Mouse (Mus musculus) cerebellum, postnatal 25 days (tissue): ENCODE measurements around the gene Sestd1.
A peak's percentile ranks its signal among the peaks of the same experiment; 100 is the strongest.

Source experiments
- DNase-seq, 2 experiments: peaks; one replicate each; pipeline ENCODE4 v3.0.0; 2021; ENCODE audit warnings: mixed read lengths in 2 of 2

The Sestd1 gene

DNA sequence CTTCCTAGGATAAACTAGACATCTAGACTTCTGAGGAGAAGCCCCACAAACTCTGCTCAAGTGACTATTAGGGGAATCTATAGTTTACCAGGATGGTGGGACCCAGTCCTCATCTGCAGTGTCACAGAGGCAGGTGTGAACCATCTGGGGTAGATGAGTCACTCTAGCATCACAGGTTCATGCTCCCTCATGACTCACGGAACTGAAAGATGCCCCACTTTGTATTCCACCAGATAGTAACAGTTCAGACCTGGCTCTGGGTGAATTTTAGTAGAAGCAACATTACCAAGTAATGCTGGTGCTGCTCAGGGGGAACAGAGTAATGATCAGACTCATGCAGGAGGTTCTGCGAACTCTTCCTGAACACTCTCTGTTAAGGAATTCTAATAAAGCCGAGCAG lies 73.4 kb downstream of the Sestd1 start:
- no peak for DNase-seq

DNA sequence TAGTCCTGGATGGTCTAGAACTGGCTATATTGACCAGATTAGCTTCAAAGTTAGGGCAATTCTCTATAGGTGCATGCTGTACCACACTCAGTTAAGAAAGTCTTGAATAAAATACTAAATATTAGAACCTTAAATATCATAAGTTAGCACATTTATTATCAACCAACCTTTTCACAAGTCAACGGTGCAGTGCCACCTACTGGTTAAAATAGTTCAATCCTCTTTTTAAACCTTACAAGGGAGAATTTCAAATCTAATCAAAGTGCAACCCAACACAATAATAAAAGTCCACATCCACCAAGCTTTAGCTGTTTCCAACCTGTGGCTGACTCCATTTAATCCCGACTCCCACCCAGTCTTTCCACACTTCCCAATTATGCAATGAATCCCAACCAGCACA lies 76.5 kb downstream of the Sestd1 start:
- DNase-seq, result no peak

DNA sequence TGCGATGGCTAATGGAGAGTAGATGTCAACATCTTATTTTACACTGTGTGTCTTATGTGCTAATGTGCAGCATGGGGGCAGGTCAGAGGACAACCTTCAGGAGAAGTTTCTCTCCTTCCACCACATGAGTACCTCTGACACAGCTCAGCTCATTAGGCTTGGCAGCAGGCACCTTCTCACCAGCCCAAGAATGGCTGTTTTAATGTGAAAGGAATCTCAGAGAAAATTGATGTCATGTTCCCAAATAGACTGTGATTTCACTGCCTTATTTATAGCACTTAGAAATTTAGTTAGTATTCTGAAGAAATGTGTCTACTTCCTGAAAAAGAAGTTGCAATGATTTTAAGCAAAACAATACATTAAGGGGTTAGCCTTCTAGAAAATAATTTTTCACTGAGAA lies 78.5 kb downstream of the Sestd1 start:
- DNase-seq, result no peak

DNA sequence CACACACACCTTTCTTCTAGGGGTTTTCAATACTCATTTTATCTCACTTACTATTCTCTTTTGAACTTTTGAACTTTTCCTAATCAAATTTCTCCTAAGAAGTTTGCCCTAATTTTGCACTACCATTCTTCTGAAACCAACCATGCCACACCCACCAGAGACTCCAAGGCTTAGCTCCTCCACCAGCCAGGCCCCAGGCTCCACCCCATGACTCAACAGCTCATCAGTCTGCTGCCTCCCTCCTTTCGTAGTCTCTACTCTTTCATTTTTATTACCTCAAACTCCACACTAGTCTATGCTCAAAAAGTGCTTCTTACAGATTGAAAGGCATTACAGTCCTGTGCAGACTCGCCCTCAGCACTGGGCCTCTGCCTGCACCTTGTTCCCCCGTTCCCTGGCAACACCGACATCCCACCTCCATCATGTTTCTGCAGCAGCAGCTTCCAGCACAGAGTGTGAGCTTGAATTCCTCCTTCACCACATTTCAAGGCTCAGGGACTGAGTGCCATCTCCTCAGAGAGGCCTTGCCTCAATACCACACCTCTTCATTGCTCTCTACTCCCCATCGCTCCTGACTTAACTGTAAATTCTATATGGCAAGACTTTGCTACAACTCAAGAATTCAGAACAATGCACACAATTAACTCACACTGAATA lies 79.3 kb downstream of the Sestd1 start:
- DNase-seq, result no peak

DNA sequence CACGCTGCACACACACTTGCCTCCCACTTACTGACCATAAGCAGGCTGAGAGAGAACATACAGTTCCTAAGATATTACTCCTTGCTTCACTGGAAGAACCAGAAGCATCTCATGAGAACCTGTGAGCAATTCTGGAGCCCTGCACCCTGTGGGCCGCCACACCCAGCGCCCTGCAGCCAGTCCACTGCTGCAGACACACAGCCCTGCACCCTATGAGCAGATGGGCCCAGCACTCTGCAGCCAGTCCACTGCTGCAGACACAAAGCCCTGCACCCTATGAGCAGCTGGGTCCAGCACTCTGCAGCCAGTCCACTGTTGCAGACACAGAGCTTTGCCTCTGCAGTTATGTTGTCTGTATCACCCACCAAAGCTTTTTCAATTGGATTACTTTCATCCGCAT lies 80.0 kb downstream of the Sestd1 start:
- DNase-seq, result no peak

DNA sequence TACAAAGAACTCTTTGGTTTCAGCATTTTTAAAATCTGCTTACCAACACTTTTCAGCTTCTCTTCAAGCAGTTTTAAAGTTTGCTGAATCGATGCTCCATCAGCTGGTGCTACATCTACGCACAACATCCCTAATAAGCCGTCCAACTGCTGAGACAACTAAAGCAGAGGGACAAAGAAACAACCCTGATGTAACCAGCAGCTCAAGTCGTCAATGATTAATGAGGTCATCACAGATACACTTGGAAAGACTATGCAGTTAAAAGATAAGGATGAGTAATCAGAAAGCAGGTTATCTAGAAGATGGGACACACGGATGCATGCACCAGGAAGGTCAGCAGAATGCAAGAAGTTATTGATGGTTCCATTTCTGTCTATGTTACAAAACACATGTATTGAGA lies 82.1 kb downstream of the Sestd1 start:
- DNase-seq, result no peak

DNA sequence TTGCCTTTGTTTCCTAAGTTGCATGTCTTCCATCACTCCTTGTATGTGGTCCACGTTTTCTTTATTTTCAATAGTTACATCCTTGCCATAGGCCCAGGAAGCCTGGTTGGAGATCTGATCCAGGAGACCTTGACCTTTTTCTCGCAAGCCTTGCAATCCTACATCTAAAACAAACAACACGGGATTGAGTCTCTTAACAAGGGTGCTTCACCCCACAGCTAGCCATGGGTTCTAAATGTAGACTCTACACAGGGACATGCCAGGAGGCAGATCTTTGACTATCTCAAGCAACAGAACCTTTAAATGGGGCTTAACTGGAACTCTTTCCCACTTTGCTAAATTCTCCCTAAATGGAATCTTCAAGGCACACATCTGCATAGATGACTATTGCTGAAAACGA lies 83.6 kb downstream of the Sestd1 start:
- DNase-seq, result no peak

DNA sequence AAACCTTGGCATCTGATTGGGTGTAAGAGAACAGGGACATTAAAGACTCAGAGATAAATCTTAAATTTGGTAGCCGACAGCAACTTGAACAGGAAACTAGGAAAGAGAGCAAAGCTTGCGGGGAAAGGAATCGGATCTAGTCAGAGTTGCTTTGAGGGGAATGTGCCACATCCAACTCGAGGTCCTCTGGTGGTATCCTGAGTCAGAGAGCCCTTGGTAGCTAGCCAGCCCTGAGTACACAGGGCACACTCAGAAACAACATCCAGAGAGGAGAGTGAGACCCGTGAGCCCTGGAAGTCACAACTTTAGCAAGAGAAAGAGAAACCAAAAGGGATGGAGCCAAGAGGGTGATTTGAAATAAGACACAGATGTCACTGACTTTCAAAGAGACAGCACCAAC lies 85.3 kb downstream of the Sestd1 start:
- DNase-seq, result no peak

DNA sequence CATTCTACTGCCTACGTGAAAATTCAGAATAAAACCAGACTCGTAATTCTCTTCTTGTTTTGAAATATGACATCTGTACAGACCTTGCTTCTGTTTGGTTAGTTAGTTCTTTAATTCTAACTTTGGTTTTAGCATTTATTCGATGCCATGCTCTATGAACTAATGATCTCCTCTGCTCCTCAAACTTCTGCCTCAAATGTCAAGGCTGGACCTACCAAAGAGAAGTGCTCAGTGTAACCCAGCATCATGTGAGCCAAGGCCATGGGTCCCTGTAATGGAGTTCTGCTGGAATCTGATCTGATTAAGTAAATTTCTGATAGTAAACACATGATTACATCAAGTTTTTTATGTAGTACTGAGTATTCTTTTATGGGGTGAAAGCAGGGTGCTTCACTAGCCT lies 88.6 kb downstream of the Sestd1 start:
- no peak for DNase-seq

DNA sequence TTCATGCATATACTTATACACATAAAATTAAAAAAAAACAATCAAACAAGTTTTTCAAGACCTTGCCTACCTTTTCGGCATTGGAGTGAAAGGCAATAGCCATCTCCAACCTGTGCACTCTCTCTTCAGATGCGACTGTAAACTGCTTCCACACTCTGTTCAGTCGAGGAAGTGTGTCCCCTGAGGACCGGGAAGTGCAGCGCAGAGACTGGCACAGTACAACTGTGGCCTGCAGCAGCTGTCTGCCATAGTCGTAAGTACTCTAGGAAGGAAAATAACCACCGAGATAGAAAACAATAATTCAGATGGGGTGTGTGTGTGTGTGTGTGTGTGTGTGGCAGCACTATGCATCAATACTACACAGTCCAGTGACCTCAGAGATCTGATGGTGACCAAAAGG lies 89.5 kb downstream of the Sestd1 start:
- DNase-seq, result no peak

DNA sequence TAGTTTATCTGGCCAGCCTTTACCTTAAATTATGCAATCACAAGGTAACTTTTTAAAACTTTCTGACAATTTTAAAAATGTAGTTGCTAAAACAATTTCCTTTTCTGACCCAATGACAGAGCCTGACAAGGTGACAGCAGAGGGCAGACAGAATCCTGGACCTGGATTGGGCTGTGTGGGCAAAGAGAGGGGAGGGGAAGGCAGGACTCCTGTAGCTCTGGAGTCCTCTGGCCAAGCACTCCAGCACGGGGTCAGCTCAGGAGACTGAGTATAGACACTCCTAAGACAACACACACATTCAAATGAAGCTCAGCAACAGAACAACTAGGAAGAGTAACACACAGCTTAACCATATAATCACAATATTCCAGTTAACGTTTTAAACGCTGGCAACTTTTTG lies 90.1 kb downstream of the Sestd1 start:
- DNase-seq, result no peak

DNA sequence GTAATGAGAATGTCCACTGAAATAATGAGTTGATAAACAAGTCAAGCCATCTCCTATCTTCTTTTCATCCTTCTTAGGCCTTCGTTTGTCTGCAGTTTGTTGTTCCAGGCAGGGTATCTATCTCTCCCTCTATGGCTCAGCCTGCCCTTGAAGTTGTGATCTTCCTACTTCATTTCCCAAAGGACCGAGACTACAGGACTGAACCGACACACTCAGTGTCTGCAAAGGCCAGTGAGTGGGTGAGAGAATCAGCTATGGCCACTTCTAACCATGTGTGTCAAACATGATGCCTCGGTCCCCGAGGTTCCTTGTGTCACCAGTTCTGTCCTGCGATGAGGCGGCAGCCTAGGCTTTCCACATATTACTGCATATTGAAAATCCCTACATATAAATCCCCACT lies 90.7 kb downstream of the Sestd1 start:
- no peak for DNase-seq

DNA sequence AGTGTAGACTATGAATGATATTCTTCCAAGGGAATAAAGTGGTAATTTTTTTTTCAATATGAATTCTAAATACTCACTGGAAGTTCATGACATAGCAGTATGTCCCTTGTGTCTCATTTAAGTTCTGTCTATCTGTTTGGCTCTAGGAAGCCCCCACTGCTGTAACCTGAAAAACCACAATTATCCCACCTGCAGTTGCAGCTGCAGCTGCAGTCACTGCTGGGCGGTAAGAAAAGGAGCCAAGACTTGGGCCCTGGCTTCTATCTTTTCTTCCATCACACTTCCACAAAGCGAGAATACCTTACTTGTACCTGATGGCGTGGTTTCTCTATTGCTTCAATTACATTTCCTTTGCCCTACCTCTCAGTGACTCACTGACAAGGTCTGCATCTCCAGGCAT lies 92.9 kb downstream of the Sestd1 start:
- no peak for DNase-seq

DNA sequence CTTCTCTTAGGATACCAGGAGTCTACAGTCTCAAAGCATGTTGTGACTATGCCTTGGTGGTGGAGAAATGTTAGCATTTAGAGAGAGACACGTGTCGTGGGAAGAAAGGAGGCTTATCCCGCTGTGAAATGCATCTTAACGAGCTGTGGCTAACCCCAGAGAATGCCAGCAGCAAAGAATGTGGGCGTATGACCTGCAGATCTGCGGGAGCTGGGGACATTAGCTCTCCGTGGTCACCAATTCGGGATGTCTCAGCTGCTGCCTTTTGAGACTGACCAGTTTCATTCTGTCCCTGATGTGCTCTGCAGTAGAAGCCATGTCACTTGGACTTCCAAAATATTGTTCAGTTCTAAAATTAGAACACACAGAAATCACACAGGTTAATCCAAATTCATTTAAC lies 93.5 kb downstream of the Sestd1 start:
- no peak for DNase-seq

DNA sequence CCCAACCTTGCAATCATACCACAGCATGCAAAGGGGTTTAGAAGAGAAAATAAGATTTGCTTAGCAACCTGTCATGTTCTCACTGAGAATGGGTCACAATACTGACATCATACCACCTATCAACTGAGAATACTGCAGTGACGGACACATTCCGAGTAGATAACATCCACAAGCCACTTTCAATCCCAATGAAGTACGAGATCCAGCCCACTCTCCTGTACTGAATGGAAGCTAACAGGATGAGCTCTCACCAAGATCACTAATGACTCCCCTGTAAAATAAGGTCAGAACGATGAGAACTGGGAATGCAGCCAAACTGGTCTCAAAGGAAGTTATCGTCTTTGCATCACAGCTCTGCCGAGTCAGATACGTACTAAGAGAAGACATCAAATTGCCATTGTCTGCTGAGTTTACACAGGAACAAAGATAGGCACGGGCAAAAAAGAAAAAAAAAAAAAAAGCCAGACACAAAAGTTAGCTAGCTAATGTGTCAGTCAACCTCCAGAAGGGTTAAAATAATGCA lies 96.3 kb downstream of the Sestd1 start:
- no peak for DNase-seq

DNA sequence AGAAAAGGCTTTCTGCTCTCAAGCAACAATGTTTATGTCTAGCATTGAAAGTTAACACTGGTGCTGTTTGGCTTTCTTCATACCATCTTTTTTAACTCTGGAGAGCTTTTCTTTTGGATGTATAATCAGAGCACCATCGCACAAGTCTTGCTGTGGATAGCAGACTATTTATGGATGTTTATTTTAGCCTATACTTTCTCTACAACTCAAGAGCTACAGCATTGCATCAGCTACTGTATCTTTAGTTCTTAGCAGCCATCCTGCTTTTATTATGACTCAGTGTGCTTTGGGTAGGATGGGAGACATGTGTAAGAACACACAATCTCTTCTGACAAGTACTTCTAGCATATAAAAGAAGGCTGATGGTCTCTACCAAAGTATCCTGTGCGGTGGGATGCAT lies 96.7 kb downstream of the Sestd1 start:
- no peak for DNase-seq

DNA sequence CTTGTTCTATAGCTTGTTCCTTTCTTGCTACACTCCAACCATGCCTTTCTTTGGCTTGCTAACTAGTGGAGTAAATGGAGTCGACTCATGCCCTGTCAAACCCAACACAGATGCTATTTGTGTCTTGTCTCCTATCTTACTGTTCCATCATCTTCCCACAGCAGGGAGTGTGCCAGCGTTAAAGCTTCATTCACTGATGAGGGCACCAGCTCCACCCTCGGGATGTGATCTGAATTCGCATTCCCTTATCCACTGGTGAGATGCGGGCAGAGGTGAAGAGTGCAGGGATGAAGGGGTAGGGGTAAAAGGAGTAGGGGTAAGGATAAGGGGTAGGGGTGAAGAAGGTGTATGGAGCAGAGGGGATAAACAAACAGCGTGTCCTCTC lies 97.4 kb downstream of the Sestd1 start:
- no peak for DNase-seq

DNA sequence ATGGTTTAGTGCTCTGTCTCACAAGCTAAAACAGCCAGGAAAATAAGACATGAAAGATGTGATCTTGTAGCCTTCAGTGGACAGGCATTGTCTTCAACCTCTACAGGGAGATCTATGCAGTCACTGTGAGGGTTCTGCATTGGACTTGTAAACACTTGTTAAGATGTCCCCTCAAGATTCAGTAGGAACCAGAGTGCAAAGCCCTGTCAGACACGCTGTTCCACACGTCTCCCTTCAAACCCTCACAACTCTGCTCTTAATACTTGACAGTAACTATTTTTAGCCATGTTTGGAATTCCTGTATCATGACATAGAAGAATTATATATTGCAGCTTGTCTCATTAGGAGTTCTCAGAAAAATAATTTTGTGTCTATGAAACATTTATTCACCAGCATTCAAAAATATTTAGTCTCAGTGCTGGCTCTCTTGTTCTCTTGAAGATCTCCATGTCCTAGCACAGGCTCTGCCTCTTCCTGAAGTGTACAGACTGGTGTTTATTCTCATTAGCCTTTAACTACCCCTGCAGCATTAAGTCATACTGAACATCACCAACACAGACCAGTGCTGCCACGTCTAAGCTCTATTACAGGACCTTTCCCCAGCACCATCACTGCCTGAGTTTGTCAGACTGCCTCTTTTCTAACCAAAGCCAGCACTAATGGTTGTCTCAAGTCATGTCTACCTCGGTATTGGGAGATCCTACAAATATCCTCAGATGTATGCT lies 98.0 kb downstream of the Sestd1 start:
- no peak for DNase-seq

DNA sequence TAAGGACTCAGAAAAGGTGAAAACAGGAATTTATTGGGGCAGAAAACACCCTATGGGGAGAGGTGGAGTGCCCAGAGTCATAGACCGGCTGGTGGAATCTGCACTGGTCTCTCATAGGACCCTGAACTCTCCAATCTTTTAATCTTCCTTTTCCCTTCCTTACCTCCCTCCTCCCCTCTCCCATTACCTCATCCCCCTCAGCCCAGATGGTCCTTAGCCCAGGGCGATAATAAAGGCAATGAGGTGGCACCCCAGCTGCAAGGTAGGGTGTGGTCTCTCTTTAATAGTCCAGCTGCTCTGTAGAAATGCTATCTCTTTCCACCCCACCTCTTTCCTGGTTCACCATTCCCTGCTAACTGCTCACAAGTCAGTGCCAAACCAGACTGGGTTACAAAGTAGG lies 102.9 kb downstream of the Sestd1 start:
- DNase-seq, result no peak

DNA sequence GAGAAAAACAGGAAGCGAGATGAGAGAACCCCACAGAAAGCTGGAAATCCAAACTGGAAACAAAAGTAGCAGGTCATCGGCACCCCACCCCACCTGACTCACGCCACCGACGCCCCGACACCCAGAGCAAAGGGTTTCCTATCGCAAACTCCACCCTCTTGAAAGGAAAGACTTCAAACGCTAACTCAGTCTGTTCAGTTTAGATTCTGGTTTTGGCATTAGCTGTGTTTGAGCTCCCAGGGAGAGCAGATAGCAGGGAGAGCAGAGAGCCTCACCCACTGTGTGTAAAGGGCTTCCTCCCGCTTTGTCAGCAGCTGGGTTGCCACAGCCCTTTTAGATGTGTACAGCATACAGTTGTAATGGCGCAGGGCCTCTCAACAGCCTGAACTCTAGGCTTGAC lies 104.0 kb downstream of the Sestd1 start:
- no peak for DNase-seq

DNA sequence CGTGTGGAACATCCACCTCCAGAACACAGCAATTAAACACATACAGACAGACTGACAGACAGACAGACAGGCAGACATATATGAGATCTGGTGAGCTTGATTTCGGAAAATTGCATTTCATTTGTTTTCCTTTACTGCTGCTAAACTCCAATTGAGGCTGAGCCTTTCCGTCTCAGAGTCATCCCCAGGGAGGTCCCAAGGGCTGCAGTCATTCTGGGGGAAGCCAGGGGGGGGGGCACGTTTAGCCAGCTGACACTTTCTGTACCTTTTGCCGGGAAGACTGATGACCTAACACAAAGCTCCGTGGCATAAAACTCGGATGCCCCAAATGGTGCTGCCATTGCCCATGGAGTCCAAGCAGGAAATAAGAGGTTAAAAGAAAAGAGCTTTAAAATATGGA lies 105.0 kb downstream of the Sestd1 start:
- DNase-seq, result no peak

DNA sequence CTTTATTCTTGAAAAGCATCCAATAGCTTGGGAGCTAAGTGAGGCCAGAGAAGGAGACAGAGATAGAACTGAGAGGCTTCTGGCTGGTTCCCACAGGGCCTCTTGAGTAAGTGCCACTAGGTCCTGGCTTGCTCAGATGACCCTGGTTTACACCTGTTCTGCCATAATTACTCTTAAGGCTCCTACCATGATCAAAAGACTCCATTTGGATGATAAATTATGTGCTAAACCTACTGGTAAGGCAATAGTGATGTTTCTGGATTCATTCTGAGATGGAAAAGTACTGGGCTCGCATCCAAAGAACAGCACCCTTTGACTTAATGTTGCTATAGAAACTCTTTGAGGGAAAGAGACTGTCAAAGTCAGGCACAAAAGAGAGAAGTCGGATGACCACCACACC lies 106.1 kb downstream of the Sestd1 start:
- no peak for DNase-seq

DNA sequence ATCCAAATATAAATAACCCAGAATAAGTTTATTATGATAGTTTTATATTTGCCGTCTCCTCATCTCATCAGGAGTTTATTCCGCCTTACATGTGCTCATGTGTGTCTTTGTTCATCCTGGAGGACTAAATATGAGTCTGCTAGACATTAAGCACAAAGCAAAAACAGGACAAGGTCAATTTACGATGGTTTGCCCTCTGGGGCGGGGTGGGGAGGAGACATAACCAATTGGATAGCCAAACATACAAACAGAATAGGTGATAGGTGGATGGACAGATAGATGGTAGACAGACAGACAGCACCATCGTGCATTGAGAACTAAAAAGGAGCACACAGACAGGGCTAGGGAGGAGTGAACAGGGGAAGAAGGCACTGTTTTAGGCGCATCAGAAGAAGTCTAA lies 106.6 kb downstream of the Sestd1 start:
- no peak for DNase-seq

DNA sequence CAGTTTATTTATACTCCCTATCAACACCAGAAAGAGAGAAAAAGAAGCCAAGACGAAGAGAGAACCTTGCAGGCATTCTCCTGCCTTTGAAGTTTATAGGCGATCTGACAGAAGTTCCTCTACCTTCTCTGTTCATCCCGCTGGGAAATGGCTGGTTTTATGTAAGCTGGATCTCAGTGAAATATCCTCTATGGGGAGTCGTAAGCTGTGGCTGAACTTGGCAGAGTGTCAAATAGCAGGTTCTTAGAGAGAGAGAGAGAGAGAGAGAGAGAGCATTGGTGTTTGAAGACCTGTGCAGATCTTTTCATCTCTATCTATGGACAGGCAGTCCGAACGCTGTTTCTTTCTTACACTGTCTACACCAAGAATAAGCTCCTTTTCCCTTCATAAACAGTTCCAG lies 107.0 kb downstream of the Sestd1 start:
- no peak for DNase-seq

DNA sequence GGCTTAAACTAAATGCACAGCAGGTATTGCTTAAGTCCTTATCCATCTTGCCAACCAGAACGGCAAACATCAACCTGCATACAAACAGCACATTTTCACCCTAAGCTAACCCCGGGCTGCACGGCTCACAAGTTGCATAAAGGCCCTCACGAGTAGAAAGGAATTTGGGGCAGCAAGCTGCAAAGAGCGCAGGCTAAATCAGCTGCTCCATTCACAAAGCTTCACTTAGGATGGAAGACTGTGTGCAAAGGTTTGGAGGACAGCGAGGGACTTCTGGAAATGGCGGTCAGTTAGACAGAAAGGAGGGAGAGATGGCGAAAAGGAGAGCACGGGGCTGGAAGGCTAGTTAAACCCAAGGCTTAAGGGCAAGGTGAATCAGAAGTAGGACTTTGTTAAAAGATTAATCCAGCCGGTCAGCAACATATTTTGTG lies 108.1 kb downstream of the Sestd1 start:
- DNase-seq, result peak in 1 of 2 experiments; percentile 17
